Mouse (Mus musculus) ES-Bruce4 (cell line): ENCODE results near the gene Zfp575.

Source experiments
- CTCF ChIP-seq: IDR thresholded peaks from one replicate; pipeline ENCODE4 v1.8.1; 2011; ENCODE audit warnings: low read depth, low read length
- EP300 ChIP-seq: IDR thresholded peaks from 2 replicates; pipeline ENCODE4 v1.6.1; 2011; ENCODE audit warnings: low read depth, low read length; ENCODE audit not compliant: insufficient read depth
- POLR2A ChIP-seq: IDR thresholded peaks from one replicate; pipeline ENCODE4 v1.8.1; 2011; ENCODE audit warnings: low read length; ENCODE audit not compliant: insufficient read depth

- no peak for TF ChIP-seq POLR2A
- no peak for TF ChIP-seq CTCF
- TF ChIP-seq EP300 = no peak
Observed at GRCm38 (mm10) chr7:24538154-24538553, 49.3 kb downstream of the Zfp575 start.
